Mouse (Mus musculus) intestine, embryonic 14.5 days (tissue): ENCODE data around the gene Nploc4. TPM values are rescaled to one million over a fixed set of nuclear protein-coding genes. Genes with fewer than 3 reads are reported as not detected.

Experiments
- ATAC-seq: fragments of 200-750 bp; cut with Nextera tagmentation; replicated peaks from 2 replicates; pipeline ENCODE4 v1.8.0; 2017; ENCODE audit warnings: low read depth, moderate number of reproducible peaks, moderate TSS enrichment, moderate library complexity; ENCODE audit not compliant: low FRiP score, low TSS enrichment
- DNase-seq: peaks from one replicate; pipeline ENCODE4 v3.0.0-alpha.2; 2018; ENCODE audit warnings: low spot score
- H3K27ac ChIP-seq: fragments of 300-500 bp; sonication (generic); 2 replicates; pipeline ENCODE4 v1.5.1; 2014; ENCODE audit warnings: low read depth, mild to moderate bottlenecking, control low read depth
- H3K27me3 ChIP-seq: fragments of 300-500 bp; sonication (generic); replicated peaks from 2 replicates; pipeline ENCODE4 v1.6.1; 2014; ENCODE audit warnings: low read length, control low read depth; ENCODE audit not compliant: control insufficient read depth, insufficient read depth
- H3K36me3 ChIP-seq: fragments of 300-500 bp; sonication (generic); 2 replicates; pipeline ENCODE4 v1.6.1; 2014; ENCODE audit warnings: low read length, control low read depth; ENCODE audit not compliant: control insufficient read depth, insufficient read depth
- H3K4me1 ChIP-seq: fragments of 300-500 bp; sonication (generic); replicated peaks from 2 replicates; pipeline ENCODE4 v1.6.1; 2014; ENCODE audit warnings: low read length, control low read depth, mixed read lengths; ENCODE audit not compliant: control insufficient read depth, insufficient read depth
- H3K4me2 ChIP-seq: fragments of 300-500 bp; sonication (generic); 2 replicates; pipeline ENCODE4 v1.6.1; 2014; ENCODE audit warnings: low read length
- H3K4me3 ChIP-seq: fragments of 300-500 bp; sonication (generic); 2 replicates; pipeline ENCODE4 v1.5.1; 2014; ENCODE audit warnings: low read depth, low read length, control low read depth, mixed read lengths
- H3K9ac ChIP-seq: fragments of 300-500 bp; sonication (generic); 2 replicates; pipeline ENCODE4 v1.6.1; 2014; ENCODE audit warnings: mild to moderate bottlenecking, low read length
- H3K9me3 ChIP-seq: fragments of 300-500 bp; sonication (generic); 2 replicates; pipeline ENCODE4 v1.6.1; 2016; ENCODE audit warnings: low read length, control low read depth; ENCODE audit not compliant: control insufficient read depth
- WGBS: fragments of 180-500 bp; shearing (Covaris S2); extraction: QIAGEN DNeasy Blood & Tissue Kit; methylation state at CpG from one replicate; pipeline ENCODE4 v1.1.7; 2014; 5-methylcytosine and 5-hydroxymethylcytosine counted together
- polyA plus RNA-seq: library from polyadenylated mRNA; unstranded; fragments of >200 nt; fragmentation: Nextera tagmentation; extraction: Ambion mirVana; gene quantifications from 2 replicates; pipeline ENCODE4 v1.2.1, GENCODE M21; 2014

Gene Nploc4
- polyA plus RNA-seq, 1 experiment from 2014 or later = 37.4 TPM

- H3K9me3 ChIP-seq = no peaks in the 10 kb centered on the region
- 7% methylated on average over 54 of the region's 54 CpGs for WGBS
- peak within 1 kb of the TSS; percentile 91 for H3K4me3 ChIP-seq
- peaks cover 78% of the 10 kb centered on the region for H3K36me3 ChIP-seq
- H3K9ac ChIP-seq = peak within 1 kb of the TSS; percentile 72
- DNase-seq (peak; percentile 90), ATAC-seq (peak; percentile 87)
- H3K4me1 ChIP-seq = peaks cover 16% of the 10 kb centered on the region
- H3K4me2 ChIP-seq = peak within 1 kb of the TSS; percentile 95
- H3K27me3 ChIP-seq = no peaks in the 10 kb centered on the region
- 0 out of 2 replicates have a peak within 1 kb of the TSS, but pooled peaks have one; percentile 51 for H3K27ac ChIP-seq
Measured at GRCm38 (mm10) chr11:120378611-120379540, 58.6 kb downstream of the Nploc4 start, which contains the start of gene Faap100. TSS of gene Faap100 (minus strand) at chr11:120378764.

DNA sequence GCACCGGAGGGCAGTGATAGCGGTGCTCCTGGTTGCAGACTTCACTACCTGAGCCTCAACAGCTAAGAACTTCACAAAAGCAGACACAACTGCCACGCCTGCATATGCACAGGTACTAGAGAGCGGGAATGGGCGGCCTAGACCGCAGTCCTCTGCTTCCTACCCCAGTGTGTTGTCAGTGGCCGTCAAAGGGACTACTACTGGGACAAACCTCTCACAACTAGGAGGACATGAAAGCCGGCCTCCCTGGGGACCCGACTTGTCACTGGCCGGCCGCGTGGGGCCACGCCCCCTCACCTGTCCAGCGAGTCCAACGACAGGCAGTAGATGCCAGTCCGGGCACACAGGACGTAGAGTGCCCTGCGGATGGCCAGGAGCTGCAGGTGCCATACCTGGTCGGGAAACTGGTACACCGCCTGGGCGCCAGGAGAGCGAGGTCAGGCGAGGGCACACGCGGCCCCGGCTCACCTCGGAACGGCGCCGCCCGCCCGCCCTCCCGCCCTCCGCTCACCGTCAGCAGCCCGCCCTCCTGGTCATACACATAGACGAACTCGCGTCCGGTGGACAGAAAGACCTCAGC lies 59.4 kb downstream of the Nploc4 start:
- Histone ChIP-seq H3K9me3 (no peaks in the 10 kb centered on the region), H3K27me3 (no peaks in the 10 kb centered on the region), H3K4me1 (peaks cover 16% of the 10 kb centered on the region), H3K4me2 (peak overlapping the region; percentile 95), H3K27ac (no peak overlapping the region), H3K36me3 (peaks cover 78% of the 10 kb centered on the region), H3K4me3 (peak overlapping the region; percentile 91), H3K9ac (peak overlapping the region; percentile 72)
- ATAC-seq (peak; percentile 24), DNase-seq (peak; percentile 72)
- WGBS = 2% methylated on average over 40 of the region's 40 CpGs

GRCm38 (mm10) chr11:120377337-120377736 lies 60.2 kb downstream of the Nploc4 start:
- Histone ChIP-seq H3K36me3 (peaks cover 78% of the 10 kb centered on the region), H3K4me1 (peaks cover 16% of the 10 kb centered on the region), H3K27me3 (no peaks in the 10 kb centered on the region), H3K9me3 (no peaks in the 10 kb centered on the region), H3K4me2 (peak overlapping the region; percentile 95), H3K27ac (no peak overlapping the region), H3K4me3 (peak overlapping the region; percentile 91; the same call in 1 of the 2 replicates), H3K9ac (peak overlapping the region; percentile 72; the same call in 1 of the 2 replicates)
- DNase-seq (no peak), ATAC-seq (no peak)
- WGBS = 75% methylated on average over 10 of the region's 10 CpGs

DNA sequence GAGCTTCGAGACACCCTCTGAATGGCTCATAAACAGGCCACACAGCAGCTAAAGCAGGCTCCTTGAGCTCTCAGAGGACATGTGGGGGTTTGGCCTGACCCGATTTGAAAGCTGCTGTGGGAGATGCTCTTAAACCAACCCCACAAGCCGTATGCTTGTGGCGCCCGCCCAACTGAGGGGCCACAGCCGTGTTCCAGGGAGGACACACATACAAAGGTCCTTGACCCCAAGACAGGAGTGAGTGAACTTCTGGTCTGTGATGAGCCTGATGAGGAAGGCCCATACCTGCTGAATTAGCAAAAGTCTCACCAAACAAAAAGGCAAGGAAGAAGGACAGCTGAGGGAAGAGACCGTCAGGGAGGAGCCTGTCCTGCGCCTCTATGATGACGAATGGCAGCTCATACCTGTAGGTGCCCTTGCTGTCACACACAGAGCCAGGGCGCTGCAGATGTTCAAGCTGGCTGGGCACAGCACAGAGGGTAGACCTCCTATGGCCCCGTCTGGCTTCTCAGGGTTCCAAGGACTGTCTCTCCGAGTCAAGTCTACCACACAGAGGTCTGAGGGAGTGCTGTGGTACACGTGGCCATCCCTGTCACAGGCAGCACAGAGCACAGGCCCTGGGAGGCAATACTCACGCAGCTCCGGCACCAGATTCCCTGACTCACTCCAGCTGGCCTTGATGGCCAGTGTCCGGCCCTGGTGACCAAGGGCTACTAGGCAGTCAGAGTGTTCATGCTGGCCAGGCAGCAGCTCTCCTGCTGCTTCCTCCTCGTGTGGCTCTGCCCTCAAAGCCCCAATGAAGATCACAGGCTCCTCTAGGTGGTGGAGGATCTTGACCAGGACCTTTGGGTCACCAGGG lies 61.0 kb downstream of the Nploc4 start:
- H3K27ac ChIP-seq = no peak overlapping the region

DNA sequence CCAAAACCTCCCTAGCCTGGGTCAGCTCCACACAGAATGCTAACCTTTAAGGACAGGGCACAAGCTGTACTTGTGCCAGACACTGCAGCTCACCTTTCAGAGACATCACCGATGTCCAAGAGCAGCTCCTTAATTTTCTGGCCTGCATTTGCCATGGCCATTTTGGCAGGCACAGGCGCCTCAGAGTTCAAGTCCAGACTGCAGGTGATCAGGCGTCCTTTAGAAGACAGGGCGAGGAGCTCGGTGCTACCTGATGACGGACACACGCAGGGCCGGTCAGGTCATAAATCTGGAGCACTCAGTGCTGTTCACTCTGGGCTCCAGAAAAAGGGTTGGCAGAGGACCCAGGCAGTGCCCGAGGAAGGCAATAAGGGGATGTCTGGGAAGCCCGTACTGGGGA lies 62.2 kb downstream of the Nploc4 start:
- Histone ChIP-seq H3K4me1 (peaks cover 16% of the 10 kb centered on the region), H3K36me3 (peaks cover 77% of the 10 kb centered on the region), H3K9me3 (no peaks in the 10 kb centered on the region), H3K9ac (no peak overlapping the region), H3K27me3 (no peaks in the 10 kb centered on the region), H3K4me3 (no peak overlapping the region), H3K27ac (no peak overlapping the region), H3K4me2 (no peak overlapping the region)
- DNase-seq = no peak
- no peak for ATAC-seq
- 92% methylated on average over 10 of the region's 10 CpGs for WGBS

More for the DNA sequence above, 61.0 kb downstream of the Nploc4 start:
- DNase-seq (no peak), ATAC-seq (no peak)
- H3K4me2 ChIP-seq = no peak overlapping the region
- no peaks in the 10 kb centered on the region for H3K9me3 ChIP-seq
- peaks cover 16% of the 10 kb centered on the region for H3K4me1 ChIP-seq
- H3K4me3 ChIP-seq = no peak overlapping the region
- no peak overlapping the region for H3K9ac ChIP-seq
- WGBS = 87% methylated on average over 17 of the region's 17 CpGs
- H3K36me3 ChIP-seq = peaks cover 78% of the 10 kb centered on the region
- no peaks in the 10 kb centered on the region for H3K27me3 ChIP-seq

- no peak for ATAC-seq
- no peaks in the 10 kb centered on the region for H3K9me3 ChIP-seq
- H3K27me3 ChIP-seq = no peaks in the 10 kb centered on the region
- H3K4me2 ChIP-seq = no peak overlapping the region
- no peak overlapping the region for H3K9ac ChIP-seq
- 86% methylated on average over 23 of the region's 23 CpGs for WGBS
- H3K36me3 ChIP-seq = peaks cover 83% of the 10 kb centered on the region
- DNase-seq = no peak
- H3K27ac ChIP-seq = no peak overlapping the region
- peaks cover 13% of the 10 kb centered on the region for H3K4me1 ChIP-seq
- no peak overlapping the region for H3K4me3 ChIP-seq
Measured at GRCm38 (mm10) chr11:120373820-120374586, 63.5 kb downstream of the Nploc4 start.

GRCm38 (mm10) chr11:120373025-120373424 lies 64.5 kb downstream of the Nploc4 start:
- Histone ChIP-seq H3K9me3 (no peaks in the 10 kb centered on the region), H3K27me3 (no peaks in the 10 kb centered on the region), H3K9ac (no peak overlapping the region), H3K27ac (no peak overlapping the region), H3K4me3 (no peak overlapping the region), H3K4me2 (no peak overlapping the region), H3K36me3 (peaks cover 91% of the 10 kb centered on the region), H3K4me1 (peaks cover 11% of the 10 kb centered on the region)
- DNase-seq = no peak
- no peak for ATAC-seq
- 62% methylated on average over 13 of the region's 13 CpGs for WGBS
